Mouse (Mus musculus) retina, postnatal 7 days (tissue): ENCODE measurements at regions not wholly inside any gene's neighbourhood (a gene's known extent, or its start where the extent isn't known, plus 50 kb on each side); places are given as distances from the start of the nearest gene placed in this dataset.

Source experiments
- DNase-seq: peaks from one replicate; pipeline ENCODE4 v3.0.0-alpha.2; 2012; ENCODE audit warnings: low read depth, low spot score

DNA sequence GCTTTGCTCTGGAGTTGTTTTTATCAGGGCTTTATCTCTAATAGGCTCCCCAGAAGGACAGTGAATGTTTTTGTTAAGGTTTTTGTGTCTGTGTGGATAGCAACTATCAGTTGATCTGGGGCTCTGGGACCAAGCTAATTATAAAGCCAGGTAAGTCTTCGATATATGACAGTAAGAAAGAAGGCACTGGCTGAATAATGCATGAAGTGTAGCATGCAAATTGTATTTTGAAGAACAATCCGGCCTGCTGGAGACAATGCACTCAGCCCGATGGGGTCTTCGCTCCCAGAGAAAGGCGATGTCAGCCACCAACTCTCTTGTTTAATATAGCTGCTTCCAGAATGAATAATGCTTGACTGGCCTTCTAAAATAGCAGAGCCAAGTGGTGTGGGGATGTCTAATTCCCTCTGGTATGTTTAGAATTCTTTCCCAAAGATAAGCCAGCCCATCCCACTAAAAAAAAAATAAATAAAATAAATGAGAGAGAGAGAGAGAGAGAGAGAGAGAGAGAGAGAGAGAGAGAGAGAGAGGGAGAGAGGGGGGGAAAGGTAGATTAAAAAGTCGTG, 68.6 kb downstream of the Dad1 start:
- no peak for DNase-seq

DNA sequence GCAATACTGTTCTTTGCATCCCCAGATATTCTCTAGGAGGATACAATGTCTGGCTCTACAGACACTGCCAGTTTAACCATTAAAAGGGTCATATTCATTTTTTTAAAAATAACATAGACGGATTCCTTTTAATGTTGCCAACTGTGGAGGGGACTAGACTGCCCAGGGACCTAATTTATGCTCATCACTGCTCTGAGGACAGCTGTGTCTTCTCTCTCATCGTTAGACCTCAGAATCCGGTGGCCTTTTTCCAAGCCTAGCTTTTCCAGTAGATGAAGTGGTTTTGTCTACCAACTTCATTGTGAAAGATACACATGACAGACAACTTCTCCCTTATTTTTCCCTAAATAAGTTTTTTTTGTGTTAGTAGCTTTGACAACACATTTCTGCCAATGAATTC, 70.0 kb downstream of the Dad1 start:
- no peak for DNase-seq

DNA sequence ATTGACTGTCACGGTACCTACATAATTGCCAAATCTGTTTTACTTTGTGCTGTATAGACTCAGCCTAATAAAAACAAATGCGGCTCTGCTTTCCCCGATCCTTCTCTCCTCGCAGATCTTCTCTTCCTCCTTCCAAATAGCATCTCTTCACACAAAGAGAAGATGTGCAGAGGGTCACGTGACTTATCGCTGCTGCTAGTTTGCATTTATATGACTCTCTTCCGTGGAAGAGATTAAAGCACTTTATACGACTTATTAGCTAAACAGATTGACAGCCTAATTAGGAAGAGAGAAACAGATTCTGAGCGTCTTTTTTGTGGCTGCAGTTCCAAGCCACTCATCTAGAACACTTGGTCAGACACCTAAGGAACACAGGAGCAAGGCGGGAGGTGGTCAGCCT, 71.1 kb downstream of the Dad1 start:
- DNase-seq: no peak

DNA sequence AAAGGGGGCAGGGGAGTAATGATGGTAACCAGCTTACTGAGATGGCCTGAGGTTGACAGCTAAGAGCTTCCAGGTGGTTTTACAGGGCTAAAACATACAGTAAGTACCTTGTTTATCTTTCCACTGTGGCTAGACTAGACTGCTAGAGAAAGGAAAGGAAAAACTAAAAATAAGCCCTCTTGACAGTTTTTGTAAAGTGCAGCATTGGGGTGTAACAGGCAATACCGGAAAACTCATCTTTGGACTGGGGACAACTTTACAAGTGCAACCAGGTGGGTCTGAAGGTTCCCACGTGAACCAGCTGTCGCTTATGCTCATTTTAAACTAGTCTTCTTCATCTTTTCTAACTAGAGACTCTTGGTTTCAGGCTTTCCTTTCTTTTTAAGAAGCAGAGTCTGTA, 72.6 kb downstream of the Dad1 start:
- DNase-seq: no peak

DNA sequence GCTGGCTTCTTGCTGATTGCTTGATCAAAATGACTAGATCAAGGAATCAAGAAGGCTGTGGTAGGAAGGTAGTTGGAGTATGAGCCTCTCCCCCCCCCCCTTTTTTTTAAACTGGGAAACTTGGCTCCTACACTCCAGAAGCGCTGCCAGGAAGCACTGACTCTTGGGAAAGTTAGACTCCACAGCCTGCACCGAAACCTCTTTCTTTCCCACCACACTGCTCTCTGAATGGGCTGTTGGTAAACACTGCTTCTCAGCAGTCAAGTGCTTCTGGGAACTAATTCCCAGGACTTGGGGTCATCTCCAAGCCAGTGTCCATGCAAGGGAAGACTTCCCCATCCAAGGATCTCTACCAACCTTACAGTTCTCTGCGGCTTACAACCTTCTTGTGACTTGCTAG, 73.2 kb downstream of the Dad1 start:
- no peak for DNase-seq

DNA sequence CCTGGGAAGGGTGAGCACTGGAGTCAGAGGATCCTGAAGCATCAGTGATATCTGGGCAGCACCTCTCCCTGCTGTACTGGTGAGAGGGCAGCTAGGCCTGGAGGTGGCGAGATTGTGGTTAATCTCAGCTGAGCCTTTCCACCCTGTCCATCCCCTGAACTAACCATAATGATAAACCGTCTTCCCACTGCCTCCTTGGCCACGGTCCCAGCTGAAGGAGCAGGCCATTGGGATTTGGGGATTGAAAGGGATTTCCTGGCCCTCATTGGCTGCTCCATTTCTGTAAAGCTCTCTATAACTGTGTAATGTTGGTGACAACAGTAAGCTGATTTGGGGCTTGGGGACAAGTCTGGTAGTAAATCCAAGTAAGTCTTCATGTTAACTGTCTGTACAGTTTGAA, 73.6 kb downstream of the Dad1 start:
- DNase-seq: peak; percentile 28

DNA sequence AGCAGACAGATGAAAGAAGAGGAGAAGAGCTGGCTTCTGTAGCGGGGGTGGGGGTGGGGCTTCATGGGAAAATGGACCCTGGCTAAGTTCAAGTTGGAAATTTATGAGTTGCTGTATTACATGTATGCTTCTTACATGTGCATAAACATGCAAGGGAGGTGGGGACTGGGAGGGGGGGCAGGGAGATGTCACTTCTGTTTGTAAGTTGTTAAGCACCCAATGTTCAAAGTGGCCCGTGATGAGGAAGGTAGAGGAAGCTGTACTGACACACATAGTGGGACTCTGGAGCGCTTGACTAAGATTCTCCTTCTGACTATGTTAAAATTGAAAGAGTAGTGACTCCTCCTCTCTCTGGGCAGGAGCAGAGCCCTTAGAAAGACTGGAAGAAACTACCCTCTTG, 75.0 kb downstream of the Dad1 start:
- DNase-seq: no peak

DNA sequence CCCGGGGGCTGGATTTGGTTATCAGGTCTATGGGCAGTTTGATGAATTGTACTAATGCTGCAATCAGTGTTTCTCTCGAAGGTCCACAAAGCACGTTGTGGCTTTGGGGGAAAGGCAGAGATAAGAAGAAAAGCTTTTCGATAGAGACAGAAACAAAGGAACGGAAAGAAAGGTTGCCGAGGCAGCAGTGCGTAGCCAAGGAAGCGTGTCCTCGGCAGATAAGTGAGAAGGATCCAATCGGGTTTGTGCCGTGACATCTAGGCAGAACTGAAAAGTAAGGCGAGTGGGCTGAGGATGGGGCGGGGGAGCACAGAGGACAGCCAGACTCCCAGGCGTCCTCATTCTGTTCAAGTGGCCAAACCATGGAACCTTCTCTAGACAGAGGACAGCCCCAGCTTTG, 77.4 kb downstream of the Dad1 start:
- DNase-seq: no peak

DNA sequence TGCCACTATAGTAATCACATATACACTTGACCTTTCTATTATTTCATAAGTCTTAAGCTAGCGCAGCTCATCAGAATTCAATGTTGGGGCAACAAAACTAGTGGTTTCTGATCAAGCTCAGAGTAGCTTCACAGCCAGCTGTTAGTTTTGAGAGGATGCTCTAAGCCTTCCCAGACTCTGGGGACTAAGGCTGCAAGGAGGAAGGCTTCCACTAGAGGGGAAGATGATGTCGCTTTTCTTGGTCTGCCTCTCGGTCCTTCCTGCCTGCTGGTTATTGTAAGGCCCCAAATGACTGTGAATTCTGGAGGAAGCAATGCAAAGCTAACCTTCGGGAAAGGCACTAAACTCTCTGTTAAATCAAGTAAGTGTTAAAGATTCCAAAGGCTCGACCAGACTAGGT, 78.4 kb downstream of the Dad1 start:
- no peak for DNase-seq

DNA sequence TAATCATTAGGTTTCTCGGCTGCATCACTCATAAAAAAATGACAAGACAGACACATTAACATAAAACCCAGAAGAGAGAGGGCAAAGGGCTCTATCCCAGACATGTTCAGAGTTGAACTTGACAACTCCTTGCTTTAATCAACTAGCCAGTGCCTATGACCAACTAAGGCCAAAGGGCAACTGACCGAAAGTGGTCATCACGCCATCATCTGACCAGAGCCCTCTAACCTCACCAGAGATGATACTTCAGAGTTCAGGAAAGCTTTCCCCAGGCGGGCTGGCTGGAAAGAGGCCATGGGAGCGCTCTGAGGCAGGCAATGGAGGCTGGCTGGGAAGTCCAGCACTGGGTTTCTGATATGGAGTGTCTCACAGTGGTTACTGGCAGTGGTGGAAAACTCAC, 80.6 kb downstream of the Dad1 start:
- no peak for DNase-seq

DNA sequence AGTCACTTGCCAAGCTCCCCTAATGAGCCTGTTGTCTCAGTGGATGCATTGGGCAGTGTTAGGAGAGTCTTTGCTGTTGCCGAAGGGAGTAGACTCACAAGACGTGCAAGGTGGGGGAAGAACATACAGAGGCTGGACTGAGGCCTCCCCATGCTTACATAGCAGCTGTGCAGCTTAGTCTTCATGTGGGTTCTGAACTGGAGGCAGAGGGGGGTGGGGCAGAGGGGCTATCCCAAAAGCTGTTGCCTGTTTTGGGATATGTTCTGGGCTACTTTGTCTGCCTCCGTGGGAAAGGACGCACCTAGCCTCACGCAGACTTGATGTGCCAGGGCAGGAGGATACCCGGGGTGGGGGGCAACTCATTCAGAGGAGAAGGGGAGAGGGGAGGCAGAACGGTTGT, 84.7 kb downstream of the Dad1 start:
- DNase-seq: no peak

DNA sequence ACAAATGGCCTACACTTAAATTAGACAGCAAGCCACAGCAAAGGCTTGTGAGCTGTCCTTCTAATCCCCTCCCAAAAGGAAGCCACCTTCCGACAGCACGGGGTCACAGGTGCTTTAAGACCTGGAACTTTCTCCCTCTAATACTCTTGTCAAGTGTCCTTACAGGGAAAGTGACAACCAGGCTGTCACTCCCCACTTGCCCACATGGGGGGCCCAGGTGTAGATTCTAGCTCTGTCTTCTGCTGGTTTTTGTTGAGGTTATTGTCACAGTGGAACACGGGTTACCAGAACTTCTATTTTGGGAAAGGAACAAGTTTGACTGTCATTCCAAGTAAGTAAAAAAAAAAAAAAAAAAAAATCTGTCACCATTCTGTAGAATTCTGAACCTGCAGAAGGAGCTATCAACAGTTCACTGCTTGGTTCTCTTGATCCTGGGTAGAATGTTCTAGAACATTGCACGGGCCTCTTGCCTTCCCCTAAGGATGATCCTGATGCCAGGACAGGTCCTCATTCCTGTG, 85.4 kb downstream of the Dad1 start:
- no peak for DNase-seq

DNA sequence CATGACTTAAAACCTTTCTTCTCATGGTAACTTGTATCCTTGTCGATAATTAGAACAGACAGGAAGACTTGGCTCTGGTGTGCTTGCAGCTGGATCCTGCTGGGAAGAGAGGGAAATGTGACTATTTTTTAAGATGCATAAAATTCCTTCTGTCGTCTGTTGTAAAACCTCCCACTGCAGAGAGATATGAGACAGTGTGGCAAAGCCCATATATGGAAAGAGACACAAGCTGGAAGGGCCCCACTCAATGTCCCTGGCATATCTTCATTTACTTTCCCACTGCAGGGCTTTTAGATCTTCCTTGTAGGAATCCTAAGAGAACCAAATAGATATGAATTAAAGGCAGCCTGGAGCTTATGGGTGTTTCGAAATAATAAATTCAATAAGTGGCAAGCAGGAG, 87.8 kb downstream of the Dad1 start:
- no peak for DNase-seq

DNA sequence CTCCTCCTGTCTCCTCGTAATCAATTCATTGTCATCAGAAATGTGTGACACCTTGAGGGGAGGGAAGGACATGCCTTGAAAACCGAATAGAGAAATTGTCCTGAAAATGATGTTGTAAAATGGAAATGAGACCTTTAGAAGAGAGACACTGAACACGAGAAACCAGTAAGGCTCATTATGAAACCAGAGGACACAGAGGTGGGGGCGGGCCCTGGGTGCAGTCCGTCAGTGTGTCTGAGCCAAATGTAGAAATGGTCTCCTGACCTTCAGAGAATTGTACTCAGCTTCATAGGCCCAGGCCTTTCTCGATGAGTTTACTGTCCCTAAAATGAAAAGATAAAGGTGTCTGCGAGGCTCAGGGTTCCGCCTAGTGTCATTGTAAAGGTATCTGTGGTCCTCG, 89.0 kb downstream of the Dad1 start:
- DNase-seq: no peak

DNA sequence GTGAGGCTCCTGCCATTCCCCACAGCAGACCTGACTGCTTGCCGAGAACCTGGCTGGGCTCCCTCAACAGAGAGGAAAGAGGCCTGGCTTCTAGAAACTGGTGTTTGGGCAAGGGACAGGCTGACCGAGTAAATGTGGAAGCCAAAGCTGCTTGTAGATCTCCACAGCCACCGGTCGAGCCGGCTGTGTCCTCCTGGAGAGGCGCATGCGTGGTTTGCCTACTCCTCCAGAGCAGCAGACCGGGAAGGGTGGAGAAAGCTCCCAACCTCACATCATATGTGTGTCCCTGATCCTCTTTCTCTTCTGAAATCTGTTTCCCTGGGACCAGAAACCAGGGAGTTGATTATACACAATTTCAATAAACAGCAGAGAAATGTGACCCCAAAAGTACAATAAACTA, 92.0 kb downstream of the Dad1 start:
- no peak for DNase-seq

DNA sequence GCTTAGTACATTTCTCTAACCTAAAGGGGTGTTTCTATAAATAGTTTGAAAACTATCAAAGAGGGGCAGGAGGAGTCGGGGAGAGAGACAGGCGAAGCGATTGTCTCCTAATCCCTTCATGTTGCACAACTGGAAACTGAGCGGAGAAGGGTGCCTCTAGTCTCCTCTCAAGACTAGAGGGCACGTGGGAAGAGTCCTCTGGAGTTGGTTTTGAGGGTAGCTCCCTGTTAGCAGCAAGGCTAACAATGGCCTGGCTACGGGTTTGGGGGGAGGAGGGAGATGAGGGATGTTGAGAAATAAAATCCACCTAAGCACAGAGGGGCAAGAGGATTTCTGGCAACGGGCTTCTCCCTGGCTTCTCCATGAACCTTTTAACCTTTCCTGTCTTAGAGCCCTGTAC, 92.7 kb downstream of the Dad1 start:
- DNase-seq: no peak

DNA sequence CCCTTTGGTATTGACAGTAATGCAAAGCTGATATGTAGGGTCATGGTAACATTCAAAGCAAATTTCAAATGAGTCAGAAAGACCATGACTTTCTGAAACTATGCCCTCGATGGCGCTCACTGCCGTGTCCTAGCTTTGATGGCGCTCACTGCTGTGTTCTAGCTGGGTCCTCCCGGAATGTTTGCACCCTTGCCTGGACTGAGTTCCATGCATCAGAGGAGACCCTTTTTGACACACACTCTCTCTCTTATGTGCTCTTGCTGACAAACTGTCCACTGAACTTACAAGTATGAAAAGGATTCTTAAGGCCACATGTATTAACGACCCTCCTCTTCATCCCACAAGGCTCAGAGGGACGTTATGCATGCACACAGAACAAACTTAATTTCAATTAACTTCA, 94.1 kb downstream of the Dad1 start:
- DNase-seq: no peak

DNA sequence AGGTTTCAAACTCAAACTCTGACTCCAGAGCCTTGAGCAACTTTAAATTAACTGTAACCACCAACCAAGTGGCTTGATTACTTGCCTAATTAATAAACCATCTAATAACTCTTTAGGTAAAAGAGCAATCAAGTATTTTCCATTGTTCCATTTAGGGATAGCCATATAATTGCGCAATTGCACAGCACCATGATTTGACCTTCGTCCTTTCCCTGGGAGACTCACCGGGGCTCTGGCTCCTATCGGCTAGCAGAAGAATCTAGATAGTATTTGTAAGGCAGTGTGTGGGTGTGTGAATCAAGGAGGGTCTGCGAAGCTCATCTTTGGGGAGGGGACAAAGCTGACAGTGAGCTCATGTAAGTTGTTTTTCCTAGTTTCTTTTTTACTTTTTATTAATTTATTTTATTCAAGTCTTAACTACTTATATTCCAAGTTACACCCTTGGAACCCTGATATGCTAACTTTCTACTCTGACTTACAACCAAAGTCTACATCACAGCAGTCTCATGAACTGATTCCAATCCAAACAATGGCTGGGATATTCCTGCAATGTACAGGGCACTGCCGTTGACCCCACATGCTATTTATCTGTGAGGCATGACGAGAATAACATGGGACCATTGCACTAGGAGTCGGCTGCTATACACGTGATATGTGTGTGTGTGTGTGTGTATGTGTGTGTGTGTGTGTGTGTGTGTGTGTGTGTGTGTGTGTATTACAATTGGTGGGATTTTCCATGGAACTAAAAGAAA, 95.5 kb downstream of the Dad1 start:
- DNase-seq: no peak

DNA sequence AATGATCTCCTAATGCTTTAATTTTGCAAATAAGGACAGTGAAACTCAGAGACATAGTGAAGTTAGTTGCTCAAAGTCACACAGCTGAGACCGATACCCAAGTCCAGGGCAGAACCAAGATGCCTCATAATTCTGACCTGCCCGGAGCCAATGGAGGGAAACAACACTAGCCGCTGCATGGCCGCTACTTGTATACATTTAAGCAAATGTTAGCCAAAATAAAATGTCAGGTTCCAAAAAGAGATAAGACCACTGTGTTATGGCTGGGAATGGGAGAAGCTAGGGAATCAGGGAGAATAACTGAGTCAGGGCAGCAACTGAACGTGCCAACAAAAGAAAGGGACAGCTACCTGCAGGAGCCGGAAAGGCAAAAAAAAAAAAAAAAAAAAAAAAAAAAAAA, 97.4 kb downstream of the Dad1 start:
- no peak for DNase-seq

DNA sequence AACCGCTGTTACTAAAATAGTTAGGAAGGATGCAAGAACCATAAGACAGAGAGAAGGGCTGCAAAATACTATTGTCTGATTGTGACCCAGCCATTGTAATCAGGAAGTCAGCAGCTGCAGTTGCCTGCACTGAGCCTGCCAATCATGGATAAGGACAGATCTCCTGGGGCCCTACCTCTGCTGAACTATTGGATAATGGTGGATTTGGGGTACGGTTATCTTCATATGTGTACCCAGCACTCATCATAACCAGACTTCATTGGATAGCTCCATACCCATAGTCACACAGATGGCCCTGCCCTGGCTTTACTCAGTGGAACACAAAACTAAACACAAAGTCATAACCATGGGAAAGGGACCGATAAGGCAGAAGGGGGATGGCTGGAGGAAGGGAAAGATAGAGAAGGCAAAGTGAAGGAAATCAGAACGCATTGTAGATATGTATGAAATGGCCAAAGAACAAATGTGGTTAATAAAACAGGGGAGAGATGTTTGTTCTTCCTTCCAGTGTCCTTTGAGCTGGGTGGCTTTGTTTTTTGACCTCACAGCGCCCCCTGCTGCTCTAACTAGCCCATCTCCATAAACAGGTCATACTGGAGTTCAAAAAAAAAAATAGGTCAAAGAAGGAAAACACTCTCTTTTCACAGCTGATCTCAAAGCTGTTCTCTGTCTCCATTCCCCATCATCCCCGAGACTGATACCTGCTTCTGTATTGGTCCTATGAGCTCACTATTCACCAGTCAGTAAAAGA, 101.2 kb downstream of the Dad1 start:
- DNase-seq: peak; percentile 48

DNA sequence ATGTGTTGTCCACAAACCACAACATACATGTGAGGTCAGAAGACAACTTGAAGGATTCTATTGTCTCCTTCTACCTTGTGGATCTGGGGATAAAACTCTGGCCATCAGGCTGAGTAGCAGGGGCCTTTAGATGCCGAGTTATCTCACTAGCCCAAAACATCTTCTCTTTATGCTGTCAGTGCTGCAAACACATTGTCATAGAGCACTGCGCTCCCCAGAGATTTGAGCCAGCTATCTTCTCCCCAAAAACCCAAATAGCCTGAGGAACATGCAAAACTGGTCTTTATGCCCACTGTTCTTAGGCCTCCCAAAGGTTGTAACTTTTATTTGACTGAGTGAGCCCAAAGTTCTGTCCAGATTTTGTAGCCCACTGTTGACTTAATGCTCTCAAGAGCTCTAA, 102.0 kb downstream of the Dad1 start:
- no peak for DNase-seq

DNA sequence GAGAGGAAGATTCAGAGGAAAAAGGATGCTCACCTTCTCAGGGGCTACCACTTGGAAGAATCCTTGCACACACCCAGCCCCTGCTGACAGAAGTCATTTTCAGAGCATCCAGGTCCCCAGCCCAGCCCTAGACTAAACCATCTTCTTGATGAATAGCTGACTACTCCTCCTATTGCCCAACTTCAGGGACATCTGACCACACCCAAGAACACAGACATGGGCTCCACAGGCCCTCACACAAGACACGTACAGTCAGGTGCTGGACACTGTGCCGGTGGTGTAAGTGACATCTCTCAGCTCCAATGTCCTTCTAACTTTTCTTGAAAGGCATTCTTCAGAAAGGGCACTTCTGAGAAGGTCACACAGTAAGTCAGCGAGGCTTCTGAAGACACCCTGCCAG, 102.6 kb downstream of the Dad1 start:
- DNase-seq: no peak

DNA sequence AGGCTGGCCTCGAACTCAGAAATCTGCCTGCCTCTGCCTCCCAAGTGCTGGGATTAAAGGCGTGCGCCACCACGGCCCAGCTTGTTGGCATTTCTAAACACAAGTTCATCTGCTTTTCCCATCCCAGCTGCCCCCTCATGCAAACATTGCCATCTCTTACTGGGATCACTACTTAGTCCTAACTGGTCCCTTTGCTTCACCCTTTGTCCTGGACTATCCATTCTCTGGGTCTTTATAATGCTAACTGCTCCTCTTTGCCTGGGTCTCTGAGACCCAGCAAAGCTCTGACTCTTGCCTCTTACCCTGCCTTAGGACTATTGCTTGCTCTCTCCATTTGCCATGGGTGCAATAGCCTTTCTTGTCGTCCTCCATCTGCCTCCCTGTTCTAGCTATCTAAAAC, 103.7 kb downstream of the Dad1 start:
- no peak for DNase-seq
